Mouse (Mus musculus) forebrain, embryonic 14.5 days (tissue): ENCODE results near the gene Hes1. TPM values are rescaled to one million over a fixed set of nuclear protein-coding genes. Genes with fewer than 3 reads are reported as not detected.

ENCODE experiments used
- ATAC-seq: fragments of 200-750 bp; cut with Nextera tagmentation; 2 replicates; pipeline ENCODE4 v1.8.0; 2017; ENCODE audit warnings: mild to moderate bottlenecking, moderate library complexity
- DNase-seq: peaks from one replicate; pipeline ENCODE4 v3.0.0-alpha.2; 2015; ENCODE audit warnings: low spot score
- H3K27ac ChIP-seq: fragments of 300-500 bp; sonication (generic); 2 replicates; pipeline ENCODE4 v1.5.1; 2014; ENCODE audit warnings: low read depth, mild to moderate bottlenecking, control low read depth, low read length, moderate library complexity
- H3K27me3 ChIP-seq: fragments of 300-500 bp; sonication (generic); replicated peaks from 2 replicates; pipeline ENCODE4 v1.6.1; 2014; ENCODE audit warnings: low read length, control low read depth, mixed read lengths; ENCODE audit not compliant: control insufficient read depth, insufficient read depth
- H3K36me3 ChIP-seq: fragments of 300-500 bp; sonication (generic); 2 replicates; pipeline ENCODE4 v1.6.1; 2014; ENCODE audit warnings: low read length, control low read depth; ENCODE audit not compliant: control insufficient read depth, insufficient read depth
- H3K4me1 ChIP-seq: fragments of 300-500 bp; sonication (generic); 2 replicates; pipeline ENCODE4 v1.6.1; 2014; ENCODE audit warnings: antibody characterized with exemption, low read length, control low read depth; ENCODE audit not compliant: control insufficient read depth, insufficient read depth
- H3K4me2 ChIP-seq: fragments of 300-500 bp; sonication (generic); 2 replicates; pipeline ENCODE4 v1.6.1; 2014; ENCODE audit warnings: mild to moderate bottlenecking, control low read depth, low read length
- H3K4me3 ChIP-seq: fragments of 300-500 bp; sonication (generic); 2 replicates; pipeline ENCODE4 v1.5.1; 2014; ENCODE audit warnings: low read depth, low read length, control low read depth
- H3K9ac ChIP-seq: fragments of 300-500 bp; sonication (generic); 2 replicates; pipeline ENCODE4 v1.6.1; 2014; ENCODE audit warnings: mild to moderate bottlenecking, low read length, control low read depth, moderate library complexity
- H3K9me3 ChIP-seq: fragments of 300-500 bp; sonication (generic); replicated peaks from 2 replicates; pipeline ENCODE4 v1.6.1; 2016; ENCODE audit warnings: low read length, control low read depth, mixed read lengths; ENCODE audit not compliant: control insufficient read depth
- WGBS: fragments of 180-500 bp; shearing (Covaris S2); extraction: QIAGEN DNeasy Blood & Tissue Kit; methylation state at CpG from one replicate; pipeline ENCODE4 v1.1.7; 2014; 5-methylcytosine and 5-hydroxymethylcytosine counted together
- polyA plus RNA-seq: library from polyadenylated mRNA; unstranded; fragments of >200 nt; fragmentation: Nextera tagmentation; extraction: Ambion mirVana; gene quantifications from 2 replicates; pipeline ENCODE4 v1.2.1, GENCODE M21; 2014

Gene Hes1
- polyA plus RNA-seq, 1 experiment from 2014 or later: 20.5 TPM

DNA sequence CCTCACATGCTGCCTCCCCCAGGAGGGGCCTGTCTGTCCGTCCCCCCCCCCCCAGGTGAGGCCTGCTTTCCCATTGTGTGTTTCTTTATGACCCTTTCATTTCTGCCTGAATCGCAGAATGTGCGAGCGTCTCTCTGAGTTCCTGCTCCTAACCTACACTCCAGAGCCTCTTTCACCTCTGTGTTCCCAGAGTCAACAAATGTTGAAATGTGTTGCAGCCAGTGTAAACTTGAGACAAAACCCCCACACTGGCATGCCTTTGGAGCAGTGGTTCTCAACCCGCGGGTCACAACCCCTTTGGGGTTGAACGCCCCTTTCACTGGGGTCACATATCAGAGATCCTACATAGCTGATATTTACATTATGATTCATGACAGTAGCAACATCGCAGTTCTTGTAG lies 49.6 kb downstream of the Hes1 start:
- ATAC-seq (no peak), DNase-seq (no peak)
- Histone ChIP-seq H3K4me1 (no peaks in the 10 kb centered on the region), H3K4me2 (no peak overlapping the region), H3K9ac (no peak overlapping the region), H3K9me3 (no peaks in the 10 kb centered on the region), H3K27me3 (no peaks in the 10 kb centered on the region), H3K36me3 (no peaks in the 10 kb centered on the region), H3K27ac (no peak overlapping the region), H3K4me3 (no peak overlapping the region)
- 84% methylated on average over 8 of the region's 8 CpGs for WGBS

DNA sequence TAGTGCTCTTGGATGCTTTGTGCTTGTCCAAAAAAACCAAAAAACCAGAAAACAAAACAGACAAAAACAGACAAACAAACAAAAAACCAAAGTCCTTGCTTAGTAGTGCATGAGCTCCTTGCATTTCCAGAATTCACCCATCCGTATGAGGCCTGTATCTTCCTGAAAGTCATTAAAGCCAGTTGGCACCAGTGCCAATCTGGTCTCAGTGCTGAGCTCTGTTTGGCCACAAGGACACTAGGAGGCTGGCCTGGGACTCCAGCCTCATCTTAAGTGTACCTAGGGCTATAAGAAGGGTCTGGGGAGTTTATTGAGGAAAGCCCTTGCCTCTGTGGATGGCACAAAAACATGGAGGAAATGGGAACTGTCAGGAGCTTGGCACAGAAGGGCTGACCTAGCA lies 50.3 kb downstream of the Hes1 start:
- 68% methylated on average over 1 of the region's 1 CpGs for WGBS
- H3K4me1 ChIP-seq: no peaks in the 10 kb centered on the region
- H3K27ac ChIP-seq: no peak overlapping the region
- no peaks in the 10 kb centered on the region for H3K36me3 ChIP-seq
- no peak for ATAC-seq
- no peak for DNase-seq
- no peak overlapping the region for H3K4me2 ChIP-seq
- H3K9me3 ChIP-seq: no peaks in the 10 kb centered on the region
- no peaks in the 10 kb centered on the region for H3K27me3 ChIP-seq
- no peak overlapping the region for H3K9ac ChIP-seq
- no peak overlapping the region for H3K4me3 ChIP-seq

Other genes starting within 250 kb of the Hes1 start
- gene Cpn2, start 203.1 kb downstream of the Hes1 start, polyA plus RNA-seq: not detected in 2 replicates
- 0.07 and 0.10 TPM in 2 replicates for gene Lrrc15, start 218.9 kb downstream of the Hes1 start, polyA plus RNA-seq
- gene Gp5, start 246.4 kb downstream of the Hes1 start, polyA plus RNA-seq: 0.28 and 0.32 TPM in 2 replicates